Mouse (Mus musculus): ENCODE measurements around the gene C2cd2l. TPM values are rescaled to one million over a fixed set of nuclear protein-coding genes. Genes with fewer than 3 reads are reported as not detected.
A peak's percentile ranks its signal among the peaks of the same experiment; 100 is the strongest.
"Not testable (repeated sequence)": the region's sequence is repeated elsewhere in the genome, so short reads cannot be mapped to it uniquely, and the experiment has no call there.

The C2cd2l gene
- total RNA-seq, 2 experiments from 2014 or later: 69.5 to 74.9 TPM

DNA sequence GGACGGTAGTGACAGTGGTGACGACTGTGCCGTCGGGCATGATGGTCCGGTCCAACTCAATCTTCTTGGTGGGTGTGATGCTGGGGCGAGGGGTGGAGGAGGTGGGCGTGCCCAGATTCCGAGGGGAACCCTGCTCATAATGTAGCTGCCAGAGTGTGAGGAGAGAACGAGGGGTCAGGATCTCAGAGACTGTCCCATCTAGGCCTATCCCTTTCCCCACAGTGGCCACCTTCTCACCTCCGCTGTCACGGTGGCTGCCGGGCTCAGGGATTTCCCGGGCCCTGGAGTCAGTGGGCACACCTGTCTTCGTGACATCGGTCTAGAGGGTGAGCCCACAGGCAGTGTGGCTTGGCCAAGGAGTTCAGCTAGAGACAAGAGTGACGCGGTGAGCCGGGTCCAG lies 5.2 kb downstream of the C2cd2l start:
- DNase-seq: no peak

DNA sequence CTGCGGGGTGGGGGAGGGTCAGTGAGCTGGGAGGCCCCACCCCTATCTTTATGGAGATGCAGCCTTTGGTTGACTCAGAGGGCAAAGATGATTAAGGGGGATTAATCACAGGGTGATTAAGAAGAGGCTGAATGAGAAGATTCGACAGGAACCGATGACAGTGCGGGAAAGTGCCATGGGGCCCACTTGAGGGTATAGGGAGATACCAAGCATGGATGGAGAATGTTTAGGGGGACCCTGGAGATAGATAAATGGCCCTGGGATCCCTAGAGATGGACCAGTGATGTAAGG lies 5.9 kb downstream of the C2cd2l start:
- intact Hi-C loops (cut with DNase I): no loop called here
- no peak for DNase-seq

More for the DNA sequence above, 5.2 kb downstream of the C2cd2l start:
- intact Hi-C loops (cut with DNase I): no loop called here

DNA sequence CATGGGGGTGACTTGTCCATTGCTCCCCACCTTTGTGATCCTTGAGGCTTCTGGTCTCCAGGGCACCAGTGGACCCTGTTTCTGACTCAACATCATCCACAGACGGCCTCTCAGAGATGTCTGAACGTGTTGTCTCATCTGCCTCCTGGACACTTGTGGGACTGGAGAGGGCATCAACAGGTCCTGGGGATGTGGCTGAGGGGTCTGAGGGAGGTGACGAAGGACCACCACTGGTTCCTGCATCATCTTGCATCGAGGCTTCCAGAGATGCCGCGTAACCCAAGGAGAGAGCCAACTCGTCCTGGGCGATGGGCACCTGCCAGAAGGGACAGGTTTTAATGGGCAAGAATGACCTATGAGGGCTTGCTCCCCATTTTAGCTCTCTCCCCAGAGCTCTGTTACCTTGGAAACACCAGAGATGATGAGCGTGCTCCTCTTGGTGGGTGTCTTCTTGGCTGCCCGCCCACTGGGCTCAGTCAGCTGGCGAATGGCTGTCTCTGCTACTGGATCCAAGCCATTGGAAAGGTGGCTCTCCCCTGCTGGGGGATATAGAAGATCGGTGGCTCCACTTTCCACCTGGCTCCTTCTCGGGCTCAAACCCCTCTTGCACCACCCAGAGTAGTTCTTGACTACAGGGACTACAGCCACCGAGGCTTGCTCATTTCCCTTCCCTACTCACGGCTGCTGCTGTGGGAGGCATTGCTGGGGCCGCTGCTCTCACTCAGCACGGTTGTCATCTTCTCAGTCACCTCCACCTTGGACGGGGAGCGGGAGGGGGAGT lies 6.4 kb downstream of the C2cd2l start:
- DNase-seq: peak; percentile 74
- intact Hi-C loops (cut with DNase I): no loop called here

DNA sequence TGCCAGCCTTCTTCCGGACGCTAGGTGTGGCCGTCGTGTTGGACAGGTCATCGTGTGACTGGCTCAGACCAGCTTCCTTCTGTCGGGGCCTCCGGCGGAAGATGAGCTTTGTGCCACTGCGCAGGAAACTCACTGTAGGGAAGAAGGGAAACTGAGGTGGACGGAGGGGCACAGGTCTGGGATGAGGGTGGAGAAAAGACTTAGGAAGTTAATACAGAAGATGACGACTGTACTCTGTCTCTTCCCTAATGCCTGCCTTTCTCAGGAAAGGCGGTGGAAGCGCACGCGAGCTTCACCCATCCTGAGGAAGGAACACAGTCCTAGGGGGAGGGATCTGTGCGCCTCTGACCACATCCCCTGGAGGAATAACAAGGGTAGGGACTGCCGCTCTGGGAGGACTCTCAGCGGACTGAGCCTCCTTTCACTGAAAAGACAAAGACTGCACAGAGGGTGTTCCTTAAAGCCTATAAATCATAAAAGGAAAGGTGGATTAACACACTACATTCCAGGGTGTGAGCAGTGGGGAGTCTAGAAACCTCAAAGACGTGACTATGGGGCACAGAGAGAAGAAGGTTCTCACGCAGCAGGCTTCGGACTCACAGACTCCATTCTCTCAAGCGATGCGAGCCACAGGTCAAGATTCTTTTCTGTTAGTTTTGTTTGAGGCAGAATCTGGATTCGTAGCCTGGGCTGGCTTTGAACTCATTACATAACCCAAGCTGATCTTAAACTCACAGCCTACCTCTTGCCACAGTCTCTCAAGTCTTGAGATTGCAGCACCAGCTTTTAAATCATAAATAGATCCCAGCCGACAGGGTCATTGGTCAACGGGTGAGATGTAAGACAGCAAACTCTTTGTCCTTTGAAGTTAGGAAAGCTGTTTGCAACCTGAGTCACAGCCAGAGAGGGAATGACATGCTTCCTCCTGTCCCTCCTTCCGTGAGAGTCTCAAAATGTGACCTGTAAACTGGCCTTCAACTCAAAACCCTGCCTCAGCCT lies 8.7 kb downstream of the C2cd2l start:
- DNase-seq: no peak
- intact Hi-C loops (cut with DNase I): no loop called here

DNA sequence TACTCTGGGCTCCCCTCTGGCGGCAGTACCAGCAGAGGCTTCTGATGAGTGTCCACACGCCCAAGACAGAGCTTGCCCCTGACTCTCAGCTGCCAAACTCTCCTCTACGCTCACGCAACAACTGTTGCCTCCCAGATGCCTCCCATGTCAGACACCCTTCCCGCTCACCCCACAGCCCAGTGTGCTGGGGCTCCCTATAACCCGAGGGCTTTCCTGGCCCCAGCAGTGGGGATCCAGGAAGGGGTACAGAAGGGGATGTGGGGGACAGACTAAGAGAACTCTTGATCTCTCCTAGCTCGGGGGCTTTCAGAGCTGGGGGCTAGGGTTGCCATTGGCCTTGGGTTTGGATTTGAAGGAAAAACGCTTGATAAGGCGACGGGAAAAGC lies 9.3 kb downstream of the C2cd2l start:
- DNase-seq: no peak
- intact Hi-C loops (cut with DNase I): no loop called here

DNA sequence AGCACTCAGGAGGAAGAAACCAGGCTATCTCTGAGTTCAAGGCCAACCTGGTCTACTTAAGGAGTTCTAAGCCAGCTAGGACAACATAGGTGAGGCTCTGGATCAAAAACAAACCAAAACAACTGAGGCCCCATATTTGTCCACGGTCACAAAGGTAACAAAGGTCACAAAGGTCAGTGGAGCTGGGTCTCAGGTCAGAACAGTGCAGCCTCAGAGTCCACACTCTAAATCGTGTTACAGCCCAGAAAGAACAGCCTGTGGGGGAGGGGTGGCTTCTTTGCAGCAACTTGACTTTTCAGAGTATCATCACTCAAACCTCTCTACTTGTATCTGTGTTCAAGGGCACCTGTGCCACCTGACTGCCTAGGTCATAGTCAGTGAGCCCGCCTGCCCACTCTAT lies 10.3 kb downstream of the C2cd2l start:
- no peak for DNase-seq
- intact Hi-C loops (cut with DNase I): no loop called here

DNA sequence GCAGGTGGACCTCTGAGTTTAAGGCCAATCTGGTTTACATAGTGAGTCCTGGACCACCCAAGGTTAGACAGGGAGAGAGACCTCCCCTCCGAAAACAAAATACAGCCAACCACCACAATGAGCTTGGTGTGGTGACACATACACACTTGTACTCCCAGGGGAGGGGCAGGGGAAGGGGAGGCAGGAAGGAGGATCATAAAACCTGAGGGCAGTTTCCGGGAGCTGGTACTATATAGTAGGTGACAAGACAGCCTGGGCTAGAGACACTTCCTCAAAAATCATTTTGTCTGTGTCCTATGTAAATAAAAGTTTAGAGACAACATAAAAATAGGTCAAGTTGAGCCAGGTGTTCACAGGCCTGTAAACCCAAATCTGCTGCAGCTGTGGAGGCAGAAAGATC lies 12.8 kb downstream of the C2cd2l start:
- no peak for DNase-seq
- intact Hi-C loops (cut with DNase I): no loop called here

DNA sequence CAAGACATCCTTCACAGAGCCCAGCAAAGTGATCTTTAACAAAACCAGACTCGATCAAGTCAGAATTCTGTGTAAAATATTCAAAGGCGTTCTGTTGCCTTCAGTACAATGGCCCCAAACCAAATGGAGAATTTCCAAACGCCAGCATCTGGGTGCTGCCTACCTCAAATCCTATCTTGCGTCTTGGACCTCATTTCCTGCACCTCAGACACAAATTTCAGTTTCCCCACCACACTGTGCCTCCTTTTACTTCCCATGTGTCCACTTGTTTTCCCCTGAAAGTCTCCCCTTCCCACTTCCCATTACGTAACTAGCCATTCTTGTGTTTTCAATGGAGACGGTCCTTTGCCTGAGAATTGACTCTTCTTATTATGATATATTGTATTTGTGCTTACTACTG lies 13.6 kb downstream of the C2cd2l start:
- no peak for DNase-seq
- intact Hi-C loops (cut with DNase I): no loop called here

DNA sequence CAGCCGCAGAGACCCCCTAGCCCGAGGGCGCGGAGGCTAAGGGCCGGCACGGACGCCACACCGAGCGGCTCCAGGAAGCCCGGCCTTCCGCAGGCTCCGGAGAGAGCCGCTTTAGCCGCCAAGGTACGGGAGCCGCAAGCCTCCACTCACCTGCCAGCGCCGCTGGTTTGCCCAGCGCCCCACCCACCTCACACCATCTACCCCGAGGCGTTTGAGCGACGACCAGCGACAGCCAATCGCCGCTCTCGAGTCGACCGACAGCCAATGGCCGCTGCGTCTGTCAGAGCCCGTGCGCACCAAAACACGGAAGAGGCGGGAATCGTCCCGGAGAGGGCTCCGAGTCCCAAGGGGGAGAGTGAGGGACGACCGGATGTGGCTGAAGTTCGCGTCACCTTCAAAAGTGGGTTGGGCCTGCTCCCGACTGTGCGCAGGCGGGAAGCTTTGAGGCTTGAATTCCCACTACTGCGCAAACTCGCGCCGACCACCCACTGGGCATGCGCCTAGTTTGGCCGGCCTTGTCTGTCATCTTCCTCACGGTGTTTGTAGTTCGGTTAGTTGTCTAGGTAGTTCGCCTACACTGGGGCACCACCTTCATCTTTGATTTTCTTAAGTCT lies 14.5 kb downstream of the C2cd2l start, which contains the start of gene Hinfp:
Gene Hinfp, minus strand, starts transcription at position 206 of the 614 bp plus-strand sequence.
- peak; percentile 99 for DNase-seq
- intact Hi-C loops (cut with DNase I): no loop called here

DNA sequence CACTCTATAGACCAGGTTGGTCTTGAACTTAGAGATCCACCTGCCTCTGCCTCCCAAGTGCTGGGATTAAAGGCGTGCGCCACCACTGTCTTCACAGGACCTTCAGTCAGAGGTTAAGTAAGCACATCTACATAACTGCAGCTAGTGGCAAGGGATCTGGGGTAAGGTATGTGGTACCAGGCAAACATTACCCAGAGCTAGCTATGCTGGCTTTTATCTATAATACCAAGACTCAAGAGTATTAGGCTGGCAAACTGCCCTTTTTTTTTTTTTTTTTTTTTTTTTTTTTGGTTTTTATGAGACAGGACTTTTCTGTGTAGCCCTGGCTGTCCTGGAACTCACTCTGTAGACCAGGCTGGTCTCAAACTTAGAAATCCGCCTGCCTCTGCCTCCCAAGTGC lies 20.1 kb downstream of the C2cd2l start:
- DNase-seq; intact Hi-C loops (cut with DNase I): not testable (repeated sequence)

DNA sequence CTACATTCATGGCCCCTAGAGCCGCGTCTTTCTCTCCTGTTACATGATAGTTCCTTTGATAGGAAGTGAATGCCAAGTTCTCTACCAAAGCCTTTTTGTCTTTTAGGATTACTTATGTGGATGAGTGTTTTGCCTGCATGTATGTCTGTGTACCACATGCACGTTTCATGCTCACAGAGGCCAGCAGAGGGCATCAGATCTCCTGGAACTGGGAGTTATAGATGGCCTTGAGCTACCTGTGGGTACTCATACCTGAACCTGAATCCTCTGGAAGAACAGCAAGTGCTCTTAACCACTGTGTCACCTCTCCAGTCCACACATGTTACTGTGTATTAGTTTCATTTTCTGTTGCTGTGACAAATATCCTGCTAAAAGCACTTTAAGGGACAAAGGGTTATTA lies 27.6 kb downstream of the C2cd2l start:
- peak; percentile 39 for DNase-seq
- intact Hi-C loops (cut with DNase I): no loop called here

DNA sequence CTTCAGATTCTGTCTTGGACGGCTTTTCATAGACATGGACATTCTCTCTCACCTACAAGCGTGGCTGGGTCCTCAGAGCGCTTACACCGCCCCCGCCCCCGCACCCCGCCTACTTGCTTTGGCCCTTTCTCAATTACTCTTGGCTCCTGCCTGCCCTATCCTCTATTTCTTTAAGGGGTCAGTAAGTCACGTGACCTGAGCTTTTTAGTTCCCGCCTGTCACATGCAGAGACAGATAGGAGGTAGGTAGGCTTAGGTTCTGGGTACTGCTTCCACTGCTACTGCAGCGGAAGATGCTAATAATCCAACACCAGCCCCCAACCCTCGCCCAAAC lies 31.2 kb downstream of the C2cd2l start:
- intact Hi-C loops (cut with DNase I): no loop called here
- DNase-seq: no peak

DNA sequence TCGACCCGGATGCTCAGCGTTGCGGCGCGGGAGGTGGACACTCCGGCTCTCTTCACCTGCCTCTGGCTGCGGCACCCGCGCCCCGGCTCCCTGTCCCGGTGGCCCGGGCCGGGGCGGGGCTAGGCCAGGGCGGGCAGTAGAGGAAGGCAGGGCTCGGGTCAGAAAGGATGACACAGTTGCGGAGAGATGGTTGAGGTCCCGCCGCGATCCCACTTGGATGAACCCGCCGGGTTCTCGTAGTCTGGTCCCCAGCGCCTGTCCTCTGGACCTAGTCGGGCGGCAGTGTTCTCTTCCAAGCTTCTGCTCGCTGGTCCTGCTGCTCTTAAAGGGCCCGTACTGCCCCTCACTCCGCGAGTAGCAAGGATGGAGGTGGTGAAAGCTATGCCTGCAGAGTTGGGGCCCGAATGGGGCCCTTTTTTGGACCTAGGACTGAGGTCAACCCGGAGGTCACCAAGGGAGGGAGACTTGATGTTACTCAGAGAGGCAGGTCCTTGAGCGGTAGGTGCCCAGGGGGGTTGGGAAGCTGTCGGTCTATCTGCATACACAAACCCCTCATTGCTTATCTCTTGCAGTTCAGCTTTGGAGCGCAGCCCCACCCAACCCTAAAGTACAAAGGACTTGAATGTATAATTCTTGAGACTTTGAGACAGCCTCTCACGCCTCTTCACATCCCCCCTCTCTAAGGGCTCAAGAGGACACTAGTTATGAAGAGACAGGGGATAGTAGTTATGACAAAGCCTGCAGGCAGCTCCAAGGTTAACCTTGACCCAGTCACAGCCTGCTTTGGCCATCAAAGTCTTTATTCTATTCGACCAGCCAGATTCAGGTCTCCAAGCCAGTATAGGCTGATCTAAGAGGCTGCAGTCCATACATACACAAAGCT lies 31.8 kb downstream of the C2cd2l start, which contains the start of gene Abcg4:
Gene Abcg4, minus strand, starts transcription at position 540 of the 883 bp plus-strand sequence.
- peak; percentile 47 for DNase-seq

DNA sequence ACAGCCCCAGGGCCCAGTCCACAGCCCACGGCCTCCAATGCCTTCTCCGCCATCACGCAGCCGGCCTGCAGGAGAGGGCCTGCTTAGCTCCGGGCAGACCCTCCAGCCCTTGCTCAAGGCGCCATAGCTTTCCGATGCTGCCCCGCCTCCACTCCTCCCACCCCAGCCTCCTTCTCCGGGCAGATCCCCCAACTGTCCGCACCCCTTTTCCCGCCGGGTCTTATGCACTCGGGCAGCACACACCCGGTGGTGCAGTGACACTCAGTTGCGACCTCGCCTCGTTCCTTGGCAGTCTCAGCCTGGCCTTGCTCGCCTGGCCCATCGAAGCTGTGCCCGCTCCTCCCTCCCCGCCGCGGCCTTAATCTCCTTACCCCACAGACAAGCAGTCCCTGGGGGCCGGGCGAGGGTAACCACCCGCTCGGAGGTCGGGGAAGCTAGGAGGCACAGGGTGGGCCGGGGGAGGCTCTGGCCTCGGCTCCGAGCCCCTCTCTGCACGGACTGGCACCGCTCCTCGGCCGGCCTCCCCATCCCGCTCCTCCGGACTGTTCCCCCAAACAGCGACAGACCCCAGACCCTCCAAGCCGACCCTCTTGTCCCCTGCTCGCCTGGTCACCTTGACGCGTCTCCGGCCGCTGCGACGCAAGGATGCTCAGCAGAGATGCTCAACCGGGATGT lies 32.5 kb downstream of the C2cd2l start:
- DNase-seq: peak; percentile 57
- intact Hi-C loops (cut with DNase I): no loop called here

More for the DNA sequence above, 31.8 kb downstream of the C2cd2l start, which contains the start of gene Abcg4:
- intact Hi-C loops (cut with DNase I): no loop called here

DNA sequence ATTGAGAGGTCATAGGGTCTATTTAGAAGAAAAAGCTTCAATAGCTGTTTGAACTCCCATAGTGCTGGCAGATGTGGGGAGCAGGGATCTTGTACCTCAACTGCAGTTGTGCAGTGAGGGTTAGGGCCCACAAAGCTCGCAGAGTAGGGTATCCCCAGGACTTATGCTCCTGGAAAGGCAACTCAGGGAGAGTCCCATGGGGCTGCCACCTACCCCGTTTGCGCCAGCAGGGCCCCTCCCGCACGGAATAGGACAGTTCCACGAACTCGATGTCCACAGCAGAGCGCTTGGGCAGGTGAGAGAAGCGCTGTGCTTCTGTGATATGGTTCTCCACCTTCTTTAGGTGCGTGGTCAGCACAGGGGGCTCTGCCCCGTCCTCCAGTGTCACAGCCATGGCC lies 33.1 kb downstream of the C2cd2l start:
- no peak for DNase-seq
- intact Hi-C loops (cut with DNase I): no loop called here

DNA sequence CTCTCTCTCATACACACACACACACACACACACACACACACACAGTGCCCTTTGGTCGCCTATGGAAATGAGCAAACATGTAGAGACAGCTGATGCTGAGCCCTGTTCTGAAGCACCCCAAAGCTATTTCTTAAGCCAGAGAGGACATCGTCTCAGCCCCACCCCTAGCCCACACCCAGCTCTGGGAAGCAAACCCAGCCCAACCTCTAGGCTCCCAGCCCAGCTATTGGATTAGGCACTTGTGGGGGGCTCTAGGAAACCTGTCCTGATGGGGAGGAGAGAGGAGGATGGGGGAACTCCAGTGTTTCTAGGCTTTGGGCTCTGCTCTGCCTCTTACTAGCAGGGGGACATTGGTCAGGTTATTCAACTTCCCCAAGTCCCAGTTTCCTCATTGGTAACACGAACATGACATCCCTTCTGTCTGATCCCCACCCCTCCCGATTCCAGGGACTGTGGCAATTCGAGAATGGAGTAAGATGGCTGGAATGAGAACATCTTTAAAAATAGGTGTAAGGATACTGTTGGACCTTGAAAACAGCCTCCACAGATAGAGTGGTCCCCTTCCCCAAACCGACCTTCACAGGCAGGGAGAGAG lies 33.7 kb downstream of the C2cd2l start:
- intact Hi-C loops (cut with DNase I): no loop called here
- DNase-seq: no peak

DNA sequence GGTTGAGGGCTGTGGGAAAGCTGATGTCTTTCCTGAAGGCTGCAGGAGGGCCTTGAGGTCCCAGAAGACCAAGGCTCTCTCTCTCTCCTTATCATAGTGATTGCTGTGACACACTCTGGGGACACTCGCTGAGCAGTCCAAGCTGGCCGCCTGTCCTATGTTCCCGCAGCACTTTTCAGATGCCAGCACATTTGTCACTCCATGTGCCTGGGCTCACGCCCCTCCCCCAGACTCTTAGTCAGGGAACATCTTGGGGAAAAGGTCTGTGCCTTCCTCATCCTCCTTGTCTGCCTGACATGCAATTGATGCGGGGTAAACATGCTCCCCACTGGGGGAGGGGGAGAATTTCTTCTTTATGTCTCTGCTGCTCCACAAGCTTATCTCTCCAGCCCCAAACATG lies 36.9 kb downstream of the C2cd2l start:
- intact Hi-C loops (cut with DNase I): no loop called here
- no peak for DNase-seq

DNA sequence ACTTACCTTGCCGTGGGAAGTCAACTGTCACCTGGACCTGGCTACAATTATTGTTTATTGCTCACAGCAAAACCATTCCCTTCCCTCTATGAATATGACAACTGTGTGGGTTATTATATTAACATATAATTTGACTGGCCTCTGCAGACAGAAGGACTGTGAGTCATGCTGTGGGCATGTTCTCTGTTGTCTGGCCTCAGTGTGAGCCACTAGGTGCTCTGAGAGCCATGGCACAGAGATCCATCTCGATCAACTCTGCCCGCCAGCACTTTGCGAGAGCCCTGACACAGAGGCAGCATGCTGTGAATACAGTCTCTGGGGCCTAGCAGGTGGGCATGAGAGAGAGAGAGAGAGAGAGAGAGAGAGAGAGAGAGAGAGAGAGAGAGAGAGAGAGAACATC lies 50.1 kb downstream of the C2cd2l start:
- intact Hi-C loops (cut with DNase I): no loop called here
- DNase-seq: no peak

DNA sequence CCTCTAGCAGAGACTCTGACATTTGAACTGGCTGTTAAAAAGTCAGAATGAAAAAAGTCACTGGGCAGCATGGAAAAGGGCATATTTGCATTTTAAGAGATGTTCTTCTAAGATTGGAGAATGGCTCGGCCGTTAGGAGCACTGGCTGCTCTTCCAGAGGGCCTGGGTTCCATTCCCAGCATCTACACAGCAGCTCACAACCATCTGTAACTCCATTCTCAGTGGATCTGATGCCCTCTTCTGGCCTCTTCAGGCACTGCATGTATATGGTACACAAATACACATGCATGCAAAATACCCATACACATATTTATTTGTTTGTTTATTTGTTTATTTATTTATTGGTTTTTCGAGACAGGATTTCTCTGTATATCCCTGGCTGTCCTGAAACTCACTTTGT lies 51.0 kb downstream of the C2cd2l start:
- intact Hi-C loops (cut with DNase I): no loop called here

DNA sequence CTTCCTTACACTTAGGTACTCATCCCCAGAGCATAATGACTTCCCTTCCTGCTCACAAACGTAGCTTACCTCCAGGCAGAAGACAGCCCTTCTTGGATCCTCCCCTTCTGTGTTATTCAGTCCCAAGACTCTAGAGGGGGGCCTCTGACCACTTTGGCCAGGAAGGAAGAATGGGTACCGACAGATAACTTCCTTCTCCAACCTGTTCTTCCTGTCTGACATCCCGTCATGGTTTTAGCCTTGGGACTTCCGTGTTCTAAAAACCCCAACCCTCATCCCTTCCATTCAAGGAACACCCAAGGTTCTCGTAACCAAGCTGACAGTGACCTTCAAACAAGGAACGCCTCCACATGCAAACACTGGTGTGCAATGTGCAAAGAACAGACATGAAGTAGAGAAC lies 51.7 kb downstream of the C2cd2l start, which contains the start of gene Nlrx1:
Gene Nlrx1, minus strand, starts transcription at position 168 of the 400 bp plus-strand sequence.
- no peak for DNase-seq
- intact Hi-C loops (cut with DNase I): no loop called here

More for the DNA sequence above, 51.0 kb downstream of the C2cd2l start:
- DNase-seq: no peak

Data from left cerebral cortex, postnatal 4 days (tissue).